Mouse (Mus musculus) layer of hippocampus, postnatal 25 days (tissue): Measurements from ENCODE around the gene Pon3. TPM values are rescaled to one million over a fixed set of nuclear protein-coding genes. Genes with fewer than 3 reads are reported as not detected.
"Not testable (repeated sequence)": the region's sequence is repeated elsewhere in the genome, so short reads cannot be mapped to it uniquely, and the experiment has no call there.

Experiments used
- DNase-seq, 2 experiments: peaks; one replicate each; pipeline ENCODE4 v3.0.0; 2022; ENCODE audit warnings: mixed read lengths in 2 of 2, low spot score in 1 of 2; ENCODE audit errors: extremely low spot score in 1 of 2
- total RNA-seq, 2 experiments: library from RNA; stranded (reverse); gene quantifications; 2 replicates each; pipeline ENCODE4 v1.2.3; 2021

Gene Pon3
- total RNA-seq, 2 experiments from 2014 or later: 1.5 to 2.8 TPM

GRCm38 (mm10) chr6:5262322-5263249 lies 6.5 kb upstream of the Pon3 start:
- no peak for DNase-seq

- DNase-seq: no peak
These were observed 795 bp downstream of the Pon3 start for GRCm38 (mm10) chr6:5255291-5255690.

- no peak for DNase-seq
These were observed 1.2 kb downstream of the Pon3 start for GRCm38 (mm10) chr6:5254869-5255268.

GRCm38 (mm10) chr6:5245926-5246325 lies 10.2 kb downstream of the Pon3 start:
- no peak for DNase-seq

- no peak for DNase-seq
These were observed 17.3 kb downstream of the Pon3 start for GRCm38 (mm10) chr6:5238799-5239198.

- no peak for DNase-seq
These were observed 18.6 kb downstream of the Pon3 start for GRCm38 (mm10) chr6:5237510-5237909.

- DNase-seq: no peak
These were observed 19.2 kb downstream of the Pon3 start for GRCm38 (mm10) chr6:5236843-5237371.

- no peak for DNase-seq
These were observed 21.5 kb downstream of the Pon3 start for GRCm38 (mm10) chr6:5234563-5234962.

GRCm38 (mm10) chr6:5233812-5234211 lies 22.3 kb downstream of the Pon3 start:
- DNase-seq: no peak

GRCm38 (mm10) chr6:5232022-5232421 lies 24.1 kb downstream of the Pon3 start:
- DNase-seq: no peak

GRCm38 (mm10) chr6:5230261-5230660 lies 25.8 kb downstream of the Pon3 start:
- DNase-seq: no peak

GRCm38 (mm10) chr6:5223551-5223950 lies 32.5 kb downstream of the Pon3 start:
- DNase-seq: not testable (repeated sequence)

- no peak for DNase-seq
These were observed 34.0 kb downstream of the Pon3 start for GRCm38 (mm10) chr6:5222080-5222479.

GRCm38 (mm10) chr6:5218190-5218589 lies 37.9 kb downstream of the Pon3 start:
- DNase-seq: no peak

- no peak for DNase-seq
These were observed 48.3 kb downstream of the Pon3 start for GRCm38 (mm10) chr6:5207817-5208216.

- no peak for DNase-seq
These were observed 56.2 kb downstream of the Pon3 start for GRCm38 (mm10) chr6:5199916-5200315.

- DNase-seq: no peak
These were observed 56.6 kb downstream of the Pon3 start for GRCm38 (mm10) chr6:5199376-5199905.

- no peak for DNase-seq
These were observed 57.5 kb downstream of the Pon3 start for GRCm38 (mm10) chr6:5198590-5198989.

- DNase-seq: no peak
These were observed 62.4 kb downstream of the Pon3 start, which contains the start of gene Pon1 for GRCm38 (mm10) chr6:5193693-5194092. TSS of gene Pon1 (minus strand) at chr6:5193946.

GRCm38 (mm10) chr6:5190761-5191160 lies 65.3 kb downstream of the Pon3 start:
- no peak for DNase-seq

GRCm38 (mm10) chr6:5189507-5189906 lies 66.6 kb downstream of the Pon3 start:
- DNase-seq: no peak

GRCm38 (mm10) chr6:5188938-5189337 lies 67.1 kb downstream of the Pon3 start:
- DNase-seq: no peak
